19 mouse cellular contexts compared by ENCODE assay signal in genomic region chr13:114887293-114887692, GRCm38 (mm10). TPM values are rescaled to one million over a fixed set of nuclear protein-coding genes. Genes with fewer than 3 reads are reported as not detected.
DNase-seq lines count a peak whose midpoint lies in the region; ATAC-seq and TF ChIP-seq lines count a peak whose summit lies in the region.
"Had no signal": no experiment of that assay in that cellular context is flagged by ENCODE, and none has a peak within 500 bp of the region (broad histone marks: within the 10 kb centered on the region; RNA-seq: fewer than 3 reads in every experiment).

No protein-coding gene starts in this region.

- no peaks in the 10 kb centered on the region for H3K79me2 ChIP-seq in CH12.LX (replicated peaks; ENCODE audit: control insufficient read depth, extremely low read depth, insufficient read depth, poor library complexity, severe bottlenecking)

- no peak overlapping the region for H3K9ac ChIP-seq in CH12.LX (ENCODE audit: insufficient read depth, low read depth)
- H3K9ac ChIP-seq: embryonic facial prominence, embryonic 12.5 days; heart, embryonic 13.5 days; hindbrain, embryonic 12.5 days had no signal

- H3K27me3 ChIP-seq in CH12.LX (replicated peaks) = no peaks in the 10 kb centered on the region
- H3K27me3 ChIP-seq: embryonic facial prominence, embryonic 12.5 days; heart, embryonic 13.5 days; hindbrain, embryonic 12.5 days had no signal

- in situ Hi-C loops in CH12.LX (cut with MboI; ENCODE audit: low pct_ligation_motif_present, low pct_unique_long_range_greater_than_20kb, low sequenced_read_pairs) = no loop called here

- H3K27ac ChIP-seq in CH12.LX (ENCODE audit: insufficient read depth, low read depth) = no peak overlapping the region
- H3K27ac ChIP-seq: embryonic facial prominence, embryonic 12.5 days; heart, embryonic 13.5 days; hindbrain, embryonic 12.5 days had no signal

- TF ChIP-seq RAD21 in CH12.LX (IDR thresholded peaks at IDR 0.05; ENCODE audit: low read depth, low read length) = no peak

- dilution Hi-C loops in CH12.LX (cut with MboI; ENCODE audit: extremely low pct_ligation_motif_present, extremely low pct_unique_long_range_greater_than_20kb, low sequenced_read_pairs) = no loop called here

- peak overlapping the region; percentile 38; the same call in 1 of the 2 replicates for H3K4me2 ChIP-seq in CH12.LX (ENCODE audit: insufficient read depth, low read depth, poor library complexity, severe bottlenecking)
- H3K4me2 ChIP-seq: embryonic facial prominence, embryonic 12.5 days; heart, embryonic 13.5 days; hindbrain, embryonic 12.5 days had no signal

- H3K4me1 ChIP-seq in CH12.LX (ENCODE audit: control insufficient read depth in 1 of 2, insufficient read depth in 2 of 2) = peaks cover 4 to 9% of the 10 kb centered on the region in 2 experiments; a peak in 3 of 4 replicates
- H3K4me1 ChIP-seq: embryonic facial prominence, embryonic 12.5 days; hindbrain, embryonic 12.5 days had no signal

- no peaks in the 10 kb centered on the region for H3K9me3 ChIP-seq in CH12.LX (replicated peaks; ENCODE audit: low read length)
- H3K9me3 ChIP-seq: embryonic facial prominence, embryonic 12.5 days; heart, embryonic 13.5 days; hindbrain, embryonic 12.5 days had no signal

- H3K4me3 ChIP-seq in CH12.LX (replicated peaks in 1 of 3; ENCODE audit: low read depth in 2 of 3, low read length in 2 of 3, poor library complexity in 1 of 3) = no peak overlapping the region
- H3K4me3 ChIP-seq: embryonic facial prominence, embryonic 12.5 days; heart, embryonic 13.5 days; hindbrain, embryonic 12.5 days had no signal

- H3K36me3 ChIP-seq in CH12.LX (replicated peaks in 1 of 2; ENCODE audit: control insufficient read depth in 1 of 2, insufficient read depth in 1 of 2, low read length in 1 of 2) = no peaks in the 10 kb centered on the region
- H3K36me3 ChIP-seq: embryonic facial prominence, embryonic 12.5 days; heart, embryonic 13.5 days; hindbrain, embryonic 12.5 days had no signal

- no peak for TF ChIP-seq POLR2A in CH12.LX (IDR thresholded peaks at IDR 0.05; ENCODE audit: low read depth, low read length)

- ATAC-seq in monocyte, adult 5-6 weeks (replicated peaks; ENCODE audit: insufficient number of reproducible peaks, low FRiP score, low TSS enrichment, poor library complexity, severe bottlenecking) = peak; percentile 27; the same call in 1 of the 2 replicates
- ATAC-seq: forebrain, embryonic 16.5 days; hindbrain, embryonic 16.5 days; intestine, embryonic 16.5 days had no signal

- peak; percentile 51 for DNase-seq in CD4-positive helper T cell, adult 2 months (ENCODE audit: low read depth, low spot score)
- DNase-seq in CH12.LX (ENCODE audit: extremely low read depth) = no peak
- DNase-seq in induced T-regulatory cell, adult 2 months (ENCODE audit: low read depth) = peak; percentile 67
- DNase-seq in frontal cortex, postnatal 25 days (ENCODE audit: low spot score in 2 of 2) = no peak
- no peak for DNase-seq in left cerebral cortex, adult 9 months (ENCODE audit: low spot score in 2 of 2)
- no peak for DNase-seq in embryo, embryonic 10.5 days (ENCODE audit: low spot score)
- no peak for DNase-seq in urinary bladder, adult 2 months (ENCODE audit: low spot score)
- DNase-seq: adrenal gland, postnatal 14 days; cerebellum, adult 2 months; cerebellum, postnatal 10 days; gastrocnemius, postnatal 14 days; heart, postnatal 36 days had no signal

- no peak for TF ChIP-seq CTCF in CH12.LX (conservative IDR thresholded peaks at IDR 0.05 in 1 of 2, IDR thresholded peaks at IDR 0.05 in 1 of 2; ENCODE audit: low read depth in 2 of 2, low read length in 2 of 2)

- TF ChIP-seq EP300 in CH12.LX (IDR thresholded peaks at IDR 0.05; ENCODE audit: low read length) = no peak

TF ChIP-seq in CH12.LX, 34 proteins besides CTCF, POLR2A, EP300 and RAD21:
- TF ChIP-seq E2F4 (IDR thresholded peaks at IDR 0.05; ENCODE audit: insufficient replicate concordance, low read depth, low read length) (no peak), MYC (IDR thresholded peaks at IDR 0.05; ENCODE audit: low read depth, low read length) (no peak), SIN3A (IDR thresholded peaks at IDR 0.05; ENCODE audit: low read length) (no peak), IRF4 (IDR thresholded peaks at IDR 0.05; ENCODE audit: low read depth, low read length) (no peak), USF2 (conservative IDR thresholded peaks at IDR 0.05; ENCODE audit: low read depth, low read length) (no peak), TCF12 (IDR thresholded peaks at IDR 0.05; ENCODE audit: low read depth, low read length) (no peak), POLR2AphosphoS2 (IDR thresholded peaks at IDR 0.05; ENCODE audit: low read depth, low read length) (no peak), MEF2A (IDR thresholded peaks at IDR 0.05; ENCODE audit: borderline replicate concordance, low read depth, low read length) (no peak), ZKSCAN1 (IDR thresholded peaks at IDR 0.05; ENCODE audit: borderline replicate concordance, low read depth, low read length) (no peak), RCOR1 (conservative IDR thresholded peaks at IDR 0.05; ENCODE audit: low read depth, low read length) (no peak), ZC3H11A (IDR thresholded peaks at IDR 0.05; ENCODE audit: low read depth, low read length) (no peak), NELFE (IDR thresholded peaks at IDR 0.05; ENCODE audit: low read depth, low read length) (no peak), USF1 (IDR thresholded peaks at IDR 0.05; ENCODE audit: low read depth, low read length) (no peak), MAFK (IDR thresholded peaks at IDR 0.05; ENCODE audit: insufficient replicate concordance, low read length) (no peak), CHD2 (IDR thresholded peaks at IDR 0.05; ENCODE audit: low read length) (no peak), UBTF (IDR thresholded peaks at IDR 0.05; ENCODE audit: low read depth, low read length) (no peak), CHD1 (IDR thresholded peaks at IDR 0.05; ENCODE audit: low read depth, low read length) (no peak), JUND (conservative IDR thresholded peaks at IDR 0.05; ENCODE audit: low read depth, low read length) (no peak)

RNA-seq across cellular contexts. Expression of gene Itga2, which starts 44.6 kb away (rescaled TPM):
- total RNA-seq in CH12.LX (2012; rRNA removed) = 0.04 TPM in 1 of 2 replicates, not detected in the other
- total RNA-seq in CH12.LX (2014; rRNA removed) = not detected in 2 replicates
- not detected in 2 replicates for polyA plus RNA-seq in CH12.LX (2012; ENCODE audit: insufficient read length, low read depth)
- 29.4 to 103 TPM (median 30.9 TPM) in 3 replicates for total RNA-seq in monocyte, adult 5-6 weeks (2017)
- 4.7 and 5.4 TPM in 2 replicates for polyA plus RNA-seq in urinary bladder, adult 2 months (2012; rRNA removed)

Comparison
In these comparisons a context has a peak if more than half of its experiments do, and no peak if none do; other contexts are left out.
1. DNase-seq: peak in CD4-positive helper T cell, adult 2 months (single experiment) and induced T-regulatory cell, adult 2 months (single experiment); none in CH12.LX (single experiment), frontal cortex, postnatal 25 days (0 of 2), left cerebral cortex, adult 9 months (0 of 2), embryo, embryonic 10.5 days (single experiment) and urinary bladder, adult 2 months (single experiment).
2. RNA of gene Itga2, which starts 44.6 kb away (total RNA-seq): 29.4 to 103 TPM in monocyte, adult 5-6 weeks; 0.04 TPM in CH12.LX; every median in the first group is over 10 times any median in the second.